Mouse (Mus musculus) embryonic fibroblast, embryonic 13.5 days (primary cell): ENCODE data around the gene Asb14. TPM values are rescaled to one million over a fixed set of nuclear protein-coding genes. Genes with fewer than 3 reads are reported as not detected.
"Not testable (repeated sequence)": the region's sequence is repeated elsewhere in the genome, so short reads cannot be mapped to it uniquely, and the experiment has no call there.

ENCODE experiments used
- H3K27ac ChIP-seq: 2 replicates; pipeline ENCODE4 v1.5.1; 2012; ENCODE audit warnings: low read length, control low read depth, inconsistent platforms; ENCODE audit not compliant: insufficient read depth
- H3K4me1 ChIP-seq: 2 replicates; pipeline ENCODE4 v1.6.1; 2011; ENCODE audit warnings: low read length; ENCODE audit not compliant: control insufficient read depth, insufficient read depth
- H3K4me3 ChIP-seq: 2 replicates; pipeline ENCODE4 v1.5.1; 2011; ENCODE audit warnings: mild to moderate bottlenecking, control low read depth, low read length; ENCODE audit not compliant: insufficient read depth
- CTCF ChIP-seq: IDR thresholded peaks from 2 replicates; pipeline ENCODE4 v1.5.1; 2011; ENCODE audit warnings: mild to moderate bottlenecking, control low read depth, low read length, moderate library complexity, borderline replicate concordance; ENCODE audit not compliant: insufficient read depth
- POLR2A ChIP-seq: IDR thresholded peaks from 2 replicates; pipeline ENCODE4 v1.6.1; 2011; ENCODE audit warnings: low read depth, mild to moderate bottlenecking, control low read depth, low read length, moderate library complexity
- polyA plus RNA-seq: library from polyadenylated mRNA; stranded (reverse); fragments of >200 nt; gene quantifications from 2 replicates; pipeline ENCODE4 v1.2.4, GENCODE M21; 2011; ENCODE audit warnings: low read depth; ENCODE audit not compliant: missing spikeins, insufficient read length

The Asb14 gene
- polyA plus RNA-seq, 1 experiment: not detected

DNA sequence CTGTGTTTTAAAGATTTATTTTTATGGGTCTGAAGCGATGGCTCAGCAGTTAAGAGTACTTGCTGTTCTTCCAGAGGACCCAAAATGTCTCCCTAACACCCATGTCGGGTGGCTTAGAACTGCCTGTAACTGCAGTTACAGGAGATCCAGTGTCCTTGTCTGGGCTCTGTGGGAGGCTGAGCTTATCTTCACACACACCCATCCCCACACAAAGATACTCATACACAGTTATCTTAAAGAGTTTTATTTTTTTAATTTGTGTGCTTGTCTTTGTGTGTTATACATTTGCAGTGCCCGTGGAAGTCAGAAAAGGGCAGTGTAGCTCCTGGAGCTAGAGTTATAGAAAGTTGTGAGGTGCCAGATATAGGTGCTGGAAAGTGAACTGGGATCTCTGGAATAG, 3.6 kb upstream of the Asb14 start:
- no peak overlapping the region for H3K4me3 ChIP-seq
- no peaks in the 10 kb centered on the region for H3K4me1 ChIP-seq
- H3K27ac ChIP-seq: no peak overlapping the region
- TF ChIP-seq POLR2A (no peak), CTCF (no peak)

DNA sequence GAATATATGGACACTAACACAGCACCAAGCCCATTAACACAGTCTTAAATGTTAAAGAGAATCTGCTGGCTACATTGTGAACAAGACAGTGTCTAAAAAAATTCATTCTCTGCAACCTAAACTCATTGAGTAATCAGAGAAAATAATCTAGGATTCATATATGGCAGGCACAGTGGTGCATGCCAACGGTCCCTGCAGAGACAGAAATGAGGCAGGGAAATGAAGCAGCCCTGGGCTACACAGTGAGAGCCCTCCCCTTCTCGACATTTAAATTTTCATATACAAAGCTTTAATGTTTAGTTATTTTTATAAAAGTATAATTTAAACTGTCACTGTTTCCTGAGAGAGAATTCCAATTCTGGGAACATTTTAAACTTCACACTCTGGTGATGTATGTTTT, 5.1 kb downstream of the Asb14 start:
- Histone ChIP-seq H3K4me3 (no peak overlapping the region), H3K27ac (no peak overlapping the region), H3K4me1 (no peaks in the 10 kb centered on the region)
- TF ChIP-seq POLR2A: no peak
- TF ChIP-seq CTCF: no peak

DNA sequence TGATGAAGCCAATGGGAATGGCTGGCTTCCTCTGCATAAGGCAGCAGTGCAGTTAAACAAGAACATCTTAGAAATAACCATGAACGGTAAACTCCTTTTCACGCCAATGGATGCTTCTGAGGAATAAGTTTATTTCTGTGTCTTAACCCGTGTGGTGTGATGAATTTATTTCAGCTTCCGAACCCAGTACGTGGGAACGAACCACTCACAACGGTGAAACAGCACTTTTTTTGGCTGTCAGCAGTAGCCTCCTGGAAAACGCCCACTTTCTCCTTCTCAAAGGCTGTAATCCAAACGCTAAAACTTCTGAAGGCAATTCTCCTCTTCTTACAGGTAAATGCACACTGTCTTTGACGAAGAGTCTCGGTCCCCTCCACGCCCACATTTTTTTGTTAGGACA, 6.5 kb downstream of the Asb14 start:
- H3K4me3 ChIP-seq: no peak overlapping the region
- TF ChIP-seq POLR2A: no peak
- TF ChIP-seq CTCF: no peak
- H3K27ac ChIP-seq: no peak overlapping the region
- H3K4me1 ChIP-seq: no peaks in the 10 kb centered on the region

DNA sequence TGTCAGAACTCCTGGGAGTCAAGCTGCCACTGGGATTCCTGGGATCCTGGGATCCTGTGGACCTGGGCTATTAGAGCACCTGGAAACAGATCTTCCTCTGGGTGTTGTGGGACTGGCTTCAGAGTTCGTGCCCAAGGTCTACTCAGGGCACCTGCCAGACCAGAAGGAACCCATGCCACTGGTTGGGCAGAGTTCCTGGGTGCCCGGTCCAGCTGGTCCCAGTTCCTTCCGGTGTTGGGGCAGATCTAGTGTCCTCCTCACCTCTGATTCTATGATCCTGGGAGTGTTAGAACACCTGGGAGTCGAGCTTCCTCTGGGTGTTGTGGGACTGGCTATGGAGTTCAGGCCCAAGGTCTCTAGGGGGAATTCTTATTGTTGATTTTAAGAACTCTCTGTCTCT, 13.0 kb downstream of the Asb14 start:
- TF ChIP-seq CTCF (no peak), POLR2A (no peak)
- Histone ChIP-seq H3K4me1 (no peaks in the 10 kb centered on the region; the same call in 1 of the 2 replicates), H3K4me3 (no peak overlapping the region)

DNA sequence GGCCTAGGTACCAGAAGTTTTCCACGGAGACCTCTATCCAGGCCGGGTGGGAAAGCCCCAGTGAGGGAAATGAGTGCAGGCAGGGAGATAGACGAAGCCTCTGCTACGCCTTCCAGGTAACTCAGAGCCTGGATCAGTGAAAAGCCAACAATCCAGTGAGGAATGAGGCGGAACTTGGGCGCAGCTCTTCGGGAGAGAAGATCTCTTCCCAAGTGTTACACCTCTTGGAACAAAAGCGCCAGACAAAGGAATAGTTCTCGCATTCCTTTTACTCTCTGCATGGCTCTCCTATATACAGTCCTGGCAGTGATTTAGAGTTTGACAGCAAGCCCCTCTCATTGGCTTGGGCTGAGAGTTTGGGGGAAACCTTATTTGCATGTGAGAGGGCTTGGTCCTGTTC, 16.1 kb downstream of the Asb14 start:
- not testable (repeated sequence) for H3K4me3 ChIP-seq, H3K4me1 ChIP-seq, H3K27ac ChIP-seq

More for the DNA sequence above, 13.0 kb downstream of the Asb14 start:
- H3K27ac ChIP-seq: no peak overlapping the region

DNA sequence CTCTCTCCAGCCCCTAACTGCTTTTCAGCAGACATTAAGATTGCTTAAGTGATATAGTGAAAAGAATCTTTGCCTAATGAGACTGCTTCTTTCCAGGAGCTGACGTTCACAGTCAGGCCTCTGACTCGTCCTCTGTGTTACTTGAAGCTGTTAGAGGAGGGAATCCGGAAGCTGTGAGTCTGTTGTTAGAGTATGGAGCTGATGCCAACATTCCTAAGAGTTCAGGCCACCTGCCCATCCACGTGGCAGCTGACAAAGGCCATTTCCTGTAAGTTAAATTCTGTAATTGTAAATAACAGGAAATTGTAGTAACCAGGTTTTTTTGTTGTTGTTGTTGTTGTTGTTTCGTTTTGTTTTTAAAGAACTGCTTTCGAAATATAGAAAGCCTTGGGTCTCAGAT, 16.8 kb downstream of the Asb14 start:
- no peak overlapping the region for H3K4me3 ChIP-seq
- H3K27ac ChIP-seq: no peak overlapping the region
- H3K4me1 ChIP-seq: no peaks in the 10 kb centered on the region; the same call in 1 of the 2 replicates
- TF ChIP-seq POLR2A (no peak), CTCF (no peak)

DNA sequence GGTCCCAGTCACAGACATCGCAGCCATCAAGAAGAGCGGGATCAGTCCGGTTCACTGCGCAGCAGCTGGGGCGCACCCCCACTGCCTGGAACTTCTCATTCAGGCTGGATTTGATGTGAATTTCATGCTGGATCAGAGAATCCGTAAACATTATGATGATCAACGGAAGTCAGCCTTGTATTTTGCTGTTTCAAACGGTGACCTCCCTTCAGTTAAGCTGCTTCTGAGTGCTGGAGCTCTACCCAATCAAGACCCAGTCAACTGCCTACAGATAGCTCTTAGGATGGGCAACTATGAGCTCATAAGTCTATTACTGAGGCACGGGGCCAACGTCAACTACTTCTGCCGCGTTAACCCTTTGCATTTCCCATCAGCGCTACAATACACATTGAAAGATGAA, 17.5 kb downstream of the Asb14 start:
- Histone ChIP-seq H3K27ac (no peak overlapping the region), H3K4me3 (no peak overlapping the region), H3K4me1 (no peaks in the 10 kb centered on the region; the same call in 1 of the 2 replicates)
- TF ChIP-seq POLR2A (no peak), CTCF (no peak)

DNA sequence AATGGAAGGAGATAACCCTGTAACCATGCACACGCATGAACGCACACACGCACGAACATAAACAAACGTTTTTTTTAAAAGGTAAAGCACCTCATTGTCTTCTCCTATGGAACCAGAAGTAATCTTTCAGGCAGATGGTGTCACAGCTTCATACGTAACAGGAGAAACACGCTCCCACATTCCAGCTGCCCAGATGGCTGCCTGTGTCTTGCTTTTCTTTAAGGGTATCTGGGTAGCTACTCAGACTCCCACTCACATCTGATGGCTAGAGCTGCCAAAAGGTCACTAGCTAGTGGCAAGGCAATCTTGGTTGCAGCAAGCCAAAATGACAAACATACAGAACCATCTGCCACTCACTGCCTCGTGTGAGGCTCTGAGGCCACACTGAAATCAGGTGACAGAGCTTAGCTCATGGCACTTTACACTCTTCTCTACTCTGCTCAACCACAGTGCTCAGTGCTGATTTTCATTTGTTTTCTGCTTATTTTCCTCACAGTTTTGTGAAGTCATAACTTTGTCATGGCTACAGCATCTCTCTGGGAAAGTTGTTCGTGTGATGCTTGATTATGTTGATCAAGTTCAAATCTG, 19.4 kb downstream of the Asb14 start:
- Histone ChIP-seq H3K27ac (no peak overlapping the region), H3K4me3 (no peak overlapping the region), H3K4me1 (no peaks in the 10 kb centered on the region; the same call in 1 of the 2 replicates)
- TF ChIP-seq CTCF: no peak
- no peak for TF ChIP-seq POLR2A

DNA sequence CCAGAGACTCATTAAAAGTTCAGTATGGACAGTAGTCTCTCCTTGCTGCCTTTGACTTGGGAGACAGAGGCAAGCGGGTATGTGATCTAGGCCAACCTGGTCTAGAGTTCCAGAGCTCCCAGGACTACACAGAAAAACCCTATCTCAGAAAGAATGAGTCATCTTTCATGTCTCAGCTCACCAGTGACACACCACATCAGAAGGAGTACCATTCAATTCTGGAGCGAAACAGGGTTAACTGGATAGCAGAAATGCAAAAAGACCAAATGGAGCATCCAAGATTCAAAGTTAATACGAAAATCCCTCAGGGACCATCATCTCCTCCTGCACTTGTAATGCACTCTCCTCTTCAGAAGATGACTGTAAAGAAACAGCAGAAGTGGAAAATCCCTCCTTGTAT, 25.0 kb downstream of the Asb14 start:
- TF ChIP-seq CTCF: no peak
- TF ChIP-seq POLR2A: no peak
- no peak overlapping the region for H3K27ac ChIP-seq
- no peak overlapping the region for H3K4me3 ChIP-seq
- H3K4me1 ChIP-seq: no peaks in the 10 kb centered on the region

DNA sequence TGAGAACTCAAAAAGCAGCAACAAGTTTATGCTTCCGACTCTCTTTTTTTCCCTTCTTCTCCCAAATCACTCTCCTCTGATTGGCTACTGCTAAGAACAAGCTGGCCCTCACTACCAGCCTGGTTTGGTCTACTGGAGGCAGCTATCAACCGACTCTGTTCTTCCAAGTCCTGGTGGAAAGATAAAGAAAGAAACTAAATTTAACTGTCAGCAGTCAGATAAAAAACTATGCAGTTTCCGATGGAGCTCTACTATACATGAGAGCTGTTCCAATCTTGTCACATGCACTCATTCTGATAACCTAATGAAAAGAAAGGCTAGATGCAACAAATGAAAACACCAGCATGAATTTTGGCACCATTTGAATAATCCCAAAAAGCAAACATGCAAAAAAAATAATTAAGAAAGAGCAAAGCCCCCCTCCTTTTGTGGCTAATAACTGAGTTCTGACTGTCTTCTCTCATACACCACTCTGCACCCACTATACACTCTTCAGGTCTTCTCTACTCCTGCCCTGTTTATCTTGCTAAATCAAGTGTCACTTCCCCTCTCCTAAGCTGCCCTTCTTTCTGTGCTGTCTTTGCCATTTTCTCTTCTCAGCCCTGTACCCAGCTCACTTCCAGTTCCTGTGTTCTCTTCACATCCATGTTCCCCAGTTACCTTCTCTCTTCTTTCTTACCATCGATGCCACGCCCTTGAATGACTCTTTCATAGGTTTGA, 29.5 kb downstream of the Asb14 start:
- no peak overlapping the region for H3K27ac ChIP-seq
- H3K4me1 ChIP-seq: no peaks in the 10 kb centered on the region
- TF ChIP-seq POLR2A (no peak), CTCF (no peak)
- H3K4me3 ChIP-seq: no peak overlapping the region
